Mouse (Mus musculus) monocyte, adult 5-6 weeks (primary cell): ENCODE results near the gene Ccnd1. TPM values are rescaled to one million over a fixed set of nuclear protein-coding genes. Genes with fewer than 3 reads are reported as not detected.

Experiments
- ATAC-seq: fragments of 153-309, 156-312 bp; replicated peaks from 2 replicates; pipeline ENCODE4 v1.8.0; 2017; ENCODE audit warnings: mild to moderate bottlenecking; ENCODE audit not compliant: low TSS enrichment, insufficient number of reproducible peaks, severe bottlenecking, poor library complexity, low FRiP score
- total RNA-seq: library from RNA; stranded (forward); fragments of 200-1000, 200-491, 200-594 nt; gene quantifications from 3 replicates; pipeline ENCODE4 v1.2.3, GENCODE M21; 2017

Ccnd1 gene
- 1.1 to 5.5 TPM (median 1.7 TPM) in 3 replicates for total RNA-seq

GRCm38 (mm10) chr7:144939344-144940002 is at the start of gene Ccnd1:
Ccnd1 (minus strand) TSS chr7:144939925.
- ATAC-seq, result no peak

DNA sequence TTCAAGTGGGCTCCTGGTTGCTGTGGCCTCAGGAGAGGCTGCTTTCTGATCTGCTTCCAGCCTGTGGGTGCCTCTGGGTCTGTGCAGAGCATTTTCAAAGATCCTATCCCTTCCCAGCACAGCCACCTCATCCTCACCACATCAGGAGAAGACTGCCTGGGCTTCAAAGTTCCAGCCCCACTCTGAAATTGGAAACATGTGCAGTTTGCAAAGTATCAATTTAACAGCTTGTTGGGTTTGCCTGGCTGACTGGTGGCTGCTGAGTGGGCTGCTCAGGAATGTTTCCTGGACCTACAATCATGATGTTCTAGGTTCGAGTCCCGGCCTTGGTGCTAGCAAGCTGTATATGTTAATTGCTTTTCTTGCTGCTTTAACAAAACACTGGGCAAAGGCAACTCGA is 49.1 kb upstream of the Ccnd1 start:
- no peak for ATAC-seq

DNA sequence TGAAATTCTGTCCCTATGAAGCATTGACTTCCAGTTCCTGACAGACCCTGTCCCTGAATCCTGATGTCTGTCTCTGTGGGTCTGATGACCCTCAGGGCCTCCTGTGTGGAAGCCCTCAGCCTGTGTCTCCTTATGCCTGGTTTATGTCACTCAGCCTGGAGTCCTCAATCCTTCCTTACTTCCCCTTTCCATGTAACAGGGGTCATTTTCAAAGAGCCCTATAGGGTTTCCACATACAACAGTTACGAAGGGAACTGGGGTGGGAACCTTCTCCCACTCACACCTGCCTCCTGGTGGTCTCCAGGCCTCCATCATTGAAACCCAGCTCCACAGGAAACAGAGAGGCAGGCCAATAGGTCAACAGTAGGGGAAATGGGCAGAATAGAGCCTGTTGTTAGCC is 45.4 kb upstream of the Ccnd1 start:
- no peak for ATAC-seq

DNA sequence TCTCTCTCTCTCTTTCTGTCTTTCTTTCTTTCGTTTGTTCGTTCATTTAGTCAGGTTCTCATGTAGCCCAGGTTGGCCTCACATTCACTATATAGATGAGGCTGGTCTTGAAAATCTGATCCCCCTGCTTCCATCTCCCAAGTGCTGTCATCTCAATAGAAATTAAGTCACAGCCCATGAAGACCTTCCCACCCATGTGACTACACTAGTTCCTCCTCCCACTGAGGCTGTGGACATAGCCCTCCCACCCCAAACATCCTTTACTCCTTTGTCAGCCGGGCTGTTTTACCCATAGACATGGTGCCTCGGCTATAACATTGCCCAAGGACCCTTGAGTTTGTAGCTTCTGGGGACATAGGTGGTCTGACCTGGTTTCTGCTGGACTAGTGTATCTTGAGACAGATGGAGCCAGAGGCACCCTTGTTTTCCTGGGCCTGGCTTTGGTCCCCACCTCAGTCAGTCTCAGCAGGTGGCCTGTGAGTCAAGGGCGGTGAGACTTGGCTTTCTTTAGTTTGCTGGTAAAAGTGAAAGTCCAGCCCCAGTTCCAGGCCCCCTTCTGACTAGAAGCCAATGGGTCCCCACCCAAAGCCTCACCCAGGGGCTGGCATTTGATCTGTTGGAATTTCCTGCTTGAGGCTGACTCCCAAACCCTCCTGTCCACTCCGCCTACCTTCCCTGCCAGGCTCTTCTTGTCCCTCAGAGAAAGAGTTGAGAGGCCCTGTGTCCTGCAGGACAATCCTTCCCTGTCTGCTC is 42.8 kb upstream of the Ccnd1 start:
- ATAC-seq, result no peak

GRCm38 (mm10) chr7:144981426-144982079 is 41.8 kb upstream of the Ccnd1 start:
- ATAC-seq, result peak; percentile 78

DNA sequence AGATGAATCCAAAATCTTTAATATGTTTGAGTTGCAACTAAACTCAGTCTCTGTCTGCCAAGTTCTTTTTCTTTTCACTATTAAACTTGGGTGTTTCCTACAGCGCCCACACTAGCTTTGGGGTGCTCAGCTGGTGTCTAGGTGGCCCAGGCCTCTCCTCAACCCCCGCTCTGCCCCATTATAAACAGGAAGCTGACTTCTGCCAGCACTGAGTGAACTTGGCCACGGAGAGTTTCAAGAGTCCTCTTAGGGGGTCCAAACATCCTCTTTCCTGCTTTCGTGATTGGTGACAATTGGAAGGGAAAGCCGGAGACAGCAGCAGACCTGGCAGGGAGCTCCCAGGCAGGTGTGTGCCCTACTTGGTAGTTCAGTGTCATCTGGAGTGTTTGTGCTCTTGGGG is 40.1 kb upstream of the Ccnd1 start:
- ATAC-seq, result no peak

DNA sequence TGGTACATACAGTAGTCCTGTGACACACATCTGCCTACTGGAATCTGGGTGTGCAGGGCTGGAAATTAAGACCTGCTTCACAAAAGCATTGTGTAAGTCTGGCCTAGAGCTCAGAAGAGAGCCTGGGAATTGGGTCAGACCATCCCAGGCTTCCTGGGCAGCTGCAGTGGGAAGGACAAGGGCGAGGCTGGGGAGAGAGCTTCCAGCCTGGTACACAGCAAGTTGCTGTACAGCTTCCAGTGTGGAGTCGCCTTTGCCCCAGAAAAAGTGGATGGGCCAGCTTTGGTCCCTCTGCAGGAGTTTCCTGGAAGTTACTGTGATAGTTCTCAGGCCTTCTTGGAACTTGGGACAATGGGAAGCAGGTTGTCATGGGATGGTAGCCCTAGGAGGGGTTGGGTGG is 37.4 kb upstream of the Ccnd1 start:
- no peak for ATAC-seq

DNA sequence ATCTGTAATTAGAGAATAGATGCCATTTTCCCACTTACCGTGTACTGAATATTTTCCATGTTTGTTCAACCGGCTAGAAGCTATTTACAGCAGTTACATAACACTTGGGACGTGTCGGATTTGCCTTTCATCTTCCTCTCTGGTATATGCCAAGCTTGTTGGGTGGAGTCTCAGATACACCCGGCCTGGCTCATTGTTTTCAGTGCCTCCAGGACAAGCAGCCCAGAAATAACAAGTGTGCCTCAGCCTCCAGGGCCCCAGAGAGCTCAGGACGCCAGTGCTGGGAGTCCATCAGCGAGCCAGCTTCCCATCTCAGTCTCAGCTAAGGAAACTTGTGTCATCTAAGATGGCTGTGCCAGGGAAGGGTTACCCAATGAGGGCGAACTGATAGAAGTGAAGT is 33.7 kb upstream of the Ccnd1 start:
- ATAC-seq, result no peak

- ATAC-seq, result no peak
These were observed 32.0 kb upstream of the Ccnd1 start for GRCm38 (mm10) chr7:144971769-144972168.

GRCm38 (mm10) chr7:144970997-144971768 is 31.5 kb upstream of the Ccnd1 start:
- ATAC-seq, result peak; percentile 66

DNA sequence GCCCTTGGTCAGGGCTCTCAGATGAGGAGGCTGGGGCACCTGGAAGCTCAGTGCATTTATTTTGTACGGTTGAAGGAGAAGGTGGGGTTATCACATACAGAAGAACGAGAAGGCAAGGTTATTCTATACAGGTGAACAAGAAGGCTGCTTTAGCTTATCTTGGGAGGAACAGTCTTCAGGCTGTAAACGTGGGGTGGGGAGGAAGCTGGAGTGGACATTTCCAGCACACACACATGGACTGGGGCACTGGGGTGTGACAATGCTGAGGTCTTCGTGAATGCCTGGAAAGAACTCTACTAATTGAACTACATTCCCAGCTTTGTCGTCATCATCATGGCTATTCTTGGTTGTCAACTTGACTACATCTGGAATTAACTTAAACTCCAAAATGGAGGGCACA is 26.2 kb upstream of the Ccnd1 start:
- no peak for ATAC-seq

- ATAC-seq, result no peak
These were observed 24.6 kb upstream of the Ccnd1 start for GRCm38 (mm10) chr7:144964316-144964715.

DNA sequence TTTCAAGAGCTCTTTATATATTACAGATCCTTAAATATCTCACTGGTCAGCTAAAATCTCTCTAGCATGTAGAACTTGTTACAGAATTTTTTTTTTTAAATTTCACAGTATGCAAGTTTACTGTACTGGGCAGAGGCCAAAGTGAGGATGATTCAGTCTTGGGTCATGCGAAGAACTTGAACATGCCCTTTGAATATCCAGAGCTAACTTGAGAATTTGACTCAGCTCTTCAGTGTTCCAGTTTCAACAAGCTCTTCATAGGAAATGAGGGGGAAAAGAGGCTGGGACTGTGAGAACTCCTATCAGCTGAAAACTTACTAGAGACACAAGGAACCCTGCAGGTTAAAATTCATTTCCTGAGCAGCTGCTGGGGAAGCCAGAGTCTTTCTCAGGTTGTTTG is 24.2 kb upstream of the Ccnd1 start:
- ATAC-seq, result no peak

GRCm38 (mm10) chr7:144958509-144959395 is 19.0 kb upstream of the Ccnd1 start:
- no peak for ATAC-seq

GRCm38 (mm10) chr7:144943254-144943653 is 3.5 kb upstream of the Ccnd1 start:
- ATAC-seq, result no peak

GRCm38 (mm10) chr7:144942744-144943135 is 3.0 kb upstream of the Ccnd1 start:
- no peak for ATAC-seq

GRCm38 (mm10) chr7:144942071-144942743 is 2.5 kb upstream of the Ccnd1 start:
- ATAC-seq, result no peak
